Mouse (Mus musculus) spleen, postnatal 14 days (tissue): ENCODE results near the gene Timm17a.

Experiments
- DNase-seq, 2 experiments: peaks; one replicate each; pipeline ENCODE4 v3.0.0; 2021 to 2022; ENCODE audit warnings: low spot score in 2 of 2

Gene Timm17a

GRCm38 (mm10) chr1:135313284-135314031 lies at the start of gene Timm17a:
TSS of gene Timm17a (minus strand) at chr1:135313778.
- DNase-seq: peak; percentile 75 to 82

GRCm38 (mm10) chr1:135362115-135362514 lies 48.5 kb upstream of the Timm17a start:
- DNase-seq: no peak

- no peak for DNase-seq
Observed at GRCm38 (mm10) chr1:135361491-135361890, 47.9 kb upstream of the Timm17a start.

- DNase-seq: no peak
Observed at GRCm38 (mm10) chr1:135359071-135359470, 45.5 kb upstream of the Timm17a start.

- DNase-seq: no peak
Observed at GRCm38 (mm10) chr1:135351953-135352352, 38.4 kb upstream of the Timm17a start.

GRCm38 (mm10) chr1:135347498-135348169 lies 34.1 kb upstream of the Timm17a start:
- no peak for DNase-seq

- no peak for DNase-seq
Observed at GRCm38 (mm10) chr1:135346891-135347290, 33.3 kb upstream of the Timm17a start.

GRCm38 (mm10) chr1:135344026-135344425 lies 30.4 kb upstream of the Timm17a start:
- DNase-seq: no peak

GRCm38 (mm10) chr1:135341947-135342346 lies 28.4 kb upstream of the Timm17a start:
- no peak for DNase-seq

- DNase-seq: no peak
Observed at GRCm38 (mm10) chr1:135330578-135330977, 17.0 kb upstream of the Timm17a start.

- no peak for DNase-seq
Observed at GRCm38 (mm10) chr1:135328368-135328767, 14.8 kb upstream of the Timm17a start.

GRCm38 (mm10) chr1:135325934-135326333 lies 12.4 kb upstream of the Timm17a start:
- DNase-seq: no peak

GRCm38 (mm10) chr1:135324571-135324970 lies 11.0 kb upstream of the Timm17a start, which contains the start of gene Lmod1:
TSS of gene Lmod1 (plus strand) at chr1:135324807.
- DNase-seq: no peak

GRCm38 (mm10) chr1:135323367-135323901 lies 9.9 kb upstream of the Timm17a start:
- DNase-seq: no peak

- DNase-seq: no peak
Observed at GRCm38 (mm10) chr1:135312201-135312600, 1.4 kb downstream of the Timm17a start.

- no peak for DNase-seq
Observed at GRCm38 (mm10) chr1:135311356-135311755, 2.2 kb downstream of the Timm17a start.

GRCm38 (mm10) chr1:135290908-135291307 lies 22.7 kb downstream of the Timm17a start:
- no peak for DNase-seq

- no peak for DNase-seq
Observed at GRCm38 (mm10) chr1:135286311-135286710, 27.3 kb downstream of the Timm17a start.

- DNase-seq: peak; percentile 12 to 38
Observed at GRCm38 (mm10) chr1:135283826-135284291, 29.7 kb downstream of the Timm17a start, which contains the start of gene Rnpep. TSS of gene Rnpep (minus strand) at chr1:135284084.

- DNase-seq: no peak
Observed at GRCm38 (mm10) chr1:135283287-135283825, 30.2 kb downstream of the Timm17a start.

- DNase-seq: no peak
Observed at GRCm38 (mm10) chr1:135282536-135283286, 30.9 kb downstream of the Timm17a start.

GRCm38 (mm10) chr1:135281841-135282240 lies 31.7 kb downstream of the Timm17a start:
- DNase-seq: no peak
